Mouse (Mus musculus) forebrain, embryonic 11.5 days (tissue): ENCODE data around the gene Astn2. TPM values are rescaled to one million over a fixed set of nuclear protein-coding genes. Genes with fewer than 3 reads are reported as not detected.

Source experiments
- ATAC-seq: fragments of 200-750 bp; cut with Nextera tagmentation; replicated peaks from 2 replicates; pipeline ENCODE4 v1.8.0; 2017; ENCODE audit warnings: moderate TSS enrichment; ENCODE audit not compliant: low FRiP score
- DNase-seq: peaks from one replicate; pipeline ENCODE4 v3.0.0-alpha.2; 2017; ENCODE audit warnings: low spot score
- H3K27ac ChIP-seq: fragments of 300-500 bp; sonication (generic); 2 replicates; pipeline ENCODE4 v1.5.1; 2014; ENCODE audit warnings: low read depth, low read length
- H3K27me3 ChIP-seq: fragments of 300-500 bp; sonication (generic); 2 replicates; pipeline ENCODE4 v1.6.1; 2014; ENCODE audit warnings: mild to moderate bottlenecking, low read length, mixed read lengths; ENCODE audit not compliant: control insufficient read depth, insufficient read depth
- H3K36me3 ChIP-seq: fragments of 300-500 bp; sonication (generic); 2 replicates; pipeline ENCODE4 v1.6.1; 2014; ENCODE audit warnings: mild to moderate bottlenecking, low read length, moderate library complexity, mixed read lengths; ENCODE audit not compliant: control insufficient read depth, insufficient read depth
- H3K4me1 ChIP-seq: fragments of 300-500 bp; sonication (generic); replicated peaks from 2 replicates; pipeline ENCODE4 v1.6.1; 2014; ENCODE audit warnings: low read length, mixed read lengths; ENCODE audit not compliant: control insufficient read depth, insufficient read depth
- H3K4me2 ChIP-seq: fragments of 300-500 bp; sonication (generic); 2 replicates; pipeline ENCODE4 v1.6.1; 2014; ENCODE audit warnings: low read depth, mild to moderate bottlenecking, low read length, moderate library complexity, mixed read lengths; ENCODE audit not compliant: severe bottlenecking
- H3K4me3 ChIP-seq: fragments of 300-500 bp; sonication (generic); 2 replicates; pipeline ENCODE4 v1.5.1; 2014; ENCODE audit warnings: low read depth, low read length
- H3K9ac ChIP-seq: fragments of 300-500 bp; sonication (generic); 2 replicates; pipeline ENCODE4 v1.6.1; 2014; ENCODE audit warnings: low read length
- H3K9me3 ChIP-seq: fragments of 300-500 bp; sonication (generic); 2 replicates; pipeline ENCODE4 v1.6.1; 2016; ENCODE audit warnings: low read length, mixed read lengths; ENCODE audit not compliant: control insufficient read depth
- WGBS: fragments of 180-500 bp; shearing (Covaris S2); extraction: QIAGEN DNeasy Blood & Tissue Kit; methylation state at CpG from one replicate; pipeline ENCODE4 v1.1.7; 2014; 5-methylcytosine and 5-hydroxymethylcytosine counted together
- polyA plus RNA-seq: library from polyadenylated mRNA; unstranded; fragments of >200 nt; fragmentation: Nextera tagmentation; extraction: Ambion mirVana; gene quantifications from 2 replicates; pipeline ENCODE4 v1.2.1, GENCODE M21; 2014

The Astn2 gene
- polyA plus RNA-seq, 1 experiment from 2014 or later, result 0.94 TPM

- DNase-seq (no peak), ATAC-seq (no peak)
- no peak overlapping the region for H3K4me3 ChIP-seq
- WGBS, result 92% methylated on average over 3 of the region's 3 CpGs
- no peak overlapping the region for H3K4me2 ChIP-seq
- no peak overlapping the region for H3K9ac ChIP-seq
- H3K27ac ChIP-seq, result no peak overlapping the region
- no peaks in the 10 kb centered on the region for H3K9me3 ChIP-seq
- H3K36me3 ChIP-seq, result no peaks in the 10 kb centered on the region
- H3K27me3 ChIP-seq, result no peaks in the 10 kb centered on the region
- H3K4me1 ChIP-seq, result no peaks in the 10 kb centered on the region
Observed at GRCm38 (mm10) chr4:65341766-65342165, 1062.6 kb downstream of the Astn2 start.

- no peak overlapping the region for H3K4me2 ChIP-seq
- H3K4me3 ChIP-seq, result no peak overlapping the region
- 59% methylated on average over 1 of the region's 1 CpGs for WGBS
- ATAC-seq, result no peak
- no peak for DNase-seq
- H3K4me1 ChIP-seq, result no peaks in the 10 kb centered on the region
- H3K9ac ChIP-seq, result no peak overlapping the region
- no peaks in the 10 kb centered on the region for H3K9me3 ChIP-seq
- no peaks in the 10 kb centered on the region for H3K36me3 ChIP-seq
- no peaks in the 10 kb centered on the region for H3K27me3 ChIP-seq
- no peak overlapping the region for H3K27ac ChIP-seq
Observed at GRCm38 (mm10) chr4:65333718-65334117, 1070.7 kb downstream of the Astn2 start.
